In genomic region chr4:139684639-139685017, GRCm38 (mm10) we compare ENCODE assay signal across 9 mouse cellular contexts. TPM values are rescaled to one million over a fixed set of nuclear protein-coding genes. Genes with fewer than 3 reads are reported as not detected.
DNase-seq lines count a peak whose midpoint lies in the region; ATAC-seq lines count a peak whose summit lies in the region.
"Had no signal": no experiment of that assay in that cellular context is flagged by ENCODE, and none has a peak within 500 bp of the region (broad histone marks: within the 10 kb centered on the region; RNA-seq: fewer than 3 reads in every experiment).

No protein-coding gene starts in this region.

- no peak for ATAC-seq in liver, embryonic 12.5 days
- no peak for ATAC-seq in embryonic facial prominence, embryonic 14.5 days (ENCODE audit: low read depth)

- H3K4me2 ChIP-seq in liver, embryonic 12.5 days: no peak overlapping the region
- H3K4me2 ChIP-seq in embryonic facial prominence, embryonic 14.5 days (ENCODE audit: low read depth, low read length): no peak overlapping the region

- peak; percentile 44 for DNase-seq in liver
- DNase-seq in adrenal gland, postnatal 10 days: peak; percentile 83
- peak; percentile 65 for DNase-seq in embryonic facial prominence, embryonic 14.5 days (ENCODE audit: low spot score)
- peak; percentile 39 to 81 for DNase-seq in kidney, postnatal 36 days
- DNase-seq in lung, adult 18-20 months: peak; percentile 21 to 36
- DNase-seq in right cerebral cortex, postnatal 10 days (ENCODE audit: low spot score in 2 of 2): peak; percentile 49 to 76
- DNase-seq in T-cell, adult 2 months (ENCODE audit: low spot score): no peak

- H3K4me1 ChIP-seq in liver, embryonic 12.5 days: no peaks in the 10 kb centered on the region
- 0 out of 2 replicates have a peak, but pooled peaks cover 3% of the 10 kb centered on the region for H3K4me1 ChIP-seq in embryonic facial prominence, embryonic 14.5 days (ENCODE audit: control insufficient read depth, insufficient read depth, low read length)

- peaks cover 20% of the 10 kb centered on the region for H3K9me3 ChIP-seq in liver, embryonic 12.5 days (replicated peaks)
- H3K9me3 ChIP-seq in embryonic facial prominence, embryonic 14.5 days (ENCODE audit: control insufficient read depth, low read length): peaks cover 13% of the 10 kb centered on the region; the same call in 1 of the 2 replicates

- WGBS in liver, embryonic 12.5 days (ENCODE audit: insufficient replicate concordance): 10% methylated on average over 3 of the region's 3 CpGs
- WGBS in embryonic facial prominence, embryonic 14.5 days: 11% methylated on average over 3 of the region's 3 CpGs

- no peak overlapping the region for H3K4me3 ChIP-seq in liver, embryonic 12.5 days
- H3K4me3 ChIP-seq in embryonic facial prominence, embryonic 14.5 days (ENCODE audit: low read depth, low read length): no peak overlapping the region
- H3K4me3 ChIP-seq: myocyte had no signal

- no peaks in the 10 kb centered on the region for H3K27me3 ChIP-seq in liver, embryonic 12.5 days (replicated peaks)
- H3K27me3 ChIP-seq in embryonic facial prominence, embryonic 14.5 days (replicated peaks; ENCODE audit: control insufficient read depth, insufficient read depth, low read length): no peaks in the 10 kb centered on the region

- no peak overlapping the region for H3K27ac ChIP-seq in liver, embryonic 12.5 days
- H3K27ac ChIP-seq in embryonic facial prominence, embryonic 14.5 days (replicated peaks; ENCODE audit: low read depth, low read length): no peak overlapping the region

- no peak overlapping the region for H3K9ac ChIP-seq in liver, embryonic 12.5 days
- no peak overlapping the region for H3K9ac ChIP-seq in embryonic facial prominence, embryonic 14.5 days (ENCODE audit: low read depth, low read length)

- no peaks in the 10 kb centered on the region for H3K36me3 ChIP-seq in liver, embryonic 12.5 days
- H3K36me3 ChIP-seq in embryonic facial prominence, embryonic 14.5 days (ENCODE audit: control insufficient read depth, insufficient read depth, low read length): no peaks in the 10 kb centered on the region

RNA-seq across cellular contexts. Expression of gene Tas1r2, which starts 31.3 kb away (rescaled TPM):
- polyA plus RNA-seq in liver, embryonic 12.5 days (2016; fragmentation: Nextera tagmentation; extraction: Ambion mirVana): not detected in 2 replicates
- total RNA-seq in adrenal gland, postnatal 10 days (2021): not detected
- not detected in 2 replicates for polyA plus RNA-seq in embryonic facial prominence, embryonic 14.5 days (2014; fragmentation: Nextera tagmentation; extraction: Ambion mirVana)
